Mouse (Mus musculus): ENCODE data around the gene Sipa1. TPM values are rescaled to one million over a fixed set of nuclear protein-coding genes. Genes with fewer than 3 reads are reported as not detected.
A peak's percentile ranks its signal among the peaks of the same experiment; 100 is the strongest.
"Not testable (repeated sequence)": the region's sequence is repeated elsewhere in the genome, so short reads cannot be mapped to it uniquely, and the experiment has no call there.

The Sipa1 gene
- total RNA-seq, 2 experiments from 2014 or later: 30.0 to 34.2 TPM

DNA sequence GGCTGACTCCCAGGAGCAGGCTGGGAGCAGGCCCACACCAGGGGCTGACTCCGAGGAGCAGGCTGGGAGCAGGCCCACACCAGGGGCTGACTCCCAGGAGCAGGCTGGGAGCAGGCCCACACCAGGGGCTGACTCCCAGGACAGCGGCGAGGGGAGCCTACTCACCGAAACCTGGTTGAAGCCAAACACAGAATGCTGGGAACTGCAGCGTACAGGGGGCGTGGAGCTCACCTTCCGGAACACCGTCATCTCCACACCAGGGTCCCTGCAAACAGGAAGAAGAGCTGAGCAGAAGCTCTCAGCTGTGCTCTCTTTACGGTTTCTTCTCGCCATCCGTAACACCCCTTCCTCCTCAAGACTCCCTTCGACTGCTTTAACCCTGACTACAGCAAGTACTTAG is 23.4 kb upstream of the Sipa1 start:
- not testable (repeated sequence) for DNase-seq (ENCODE audit: low spot score in 2 of 2)

DNA sequence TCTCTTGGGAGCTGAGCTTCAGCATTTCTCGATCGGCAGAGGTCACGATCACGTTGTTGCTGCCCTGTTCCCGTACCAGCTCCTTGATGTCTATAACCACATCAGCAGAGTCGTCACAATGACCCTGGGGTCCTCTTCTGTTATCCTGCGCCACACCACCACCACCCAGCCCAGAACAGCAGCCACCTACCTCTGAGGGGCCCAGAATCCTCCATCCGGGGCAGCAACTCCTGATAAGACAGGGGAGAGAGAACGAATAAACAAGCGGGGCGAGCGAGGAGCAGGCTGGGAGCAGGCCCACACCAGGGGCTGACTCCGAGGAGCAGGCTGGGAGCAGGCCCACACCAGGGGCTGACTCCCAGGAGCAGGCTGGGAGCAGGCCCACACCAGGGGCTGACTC is 22.9 kb upstream of the Sipa1 start:
- no peak for DNase-seq (ENCODE audit: low spot score in 2 of 2)

DNA sequence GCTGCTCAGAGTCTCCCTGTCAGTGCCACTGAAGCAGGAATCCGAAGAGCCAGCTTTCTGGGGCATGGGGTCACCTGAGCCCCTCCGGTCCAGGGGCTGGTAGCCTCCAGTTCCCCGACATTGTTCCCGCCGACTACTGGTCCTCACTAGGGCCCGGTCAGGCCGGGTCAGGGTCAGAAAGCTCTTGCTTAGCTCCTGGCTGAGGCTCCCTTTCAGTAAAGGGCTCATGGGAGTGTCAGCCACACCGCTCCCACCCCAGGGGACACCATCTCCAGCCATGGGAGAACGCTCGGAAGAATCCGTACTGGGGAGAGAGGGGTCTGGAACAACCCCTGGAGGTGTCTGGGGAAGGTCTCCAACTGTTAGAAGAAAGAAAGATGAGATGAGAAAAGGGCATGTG is 22.4 kb upstream of the Sipa1 start:
- DNase-seq (ENCODE audit: low spot score in 2 of 2): no peak

DNA sequence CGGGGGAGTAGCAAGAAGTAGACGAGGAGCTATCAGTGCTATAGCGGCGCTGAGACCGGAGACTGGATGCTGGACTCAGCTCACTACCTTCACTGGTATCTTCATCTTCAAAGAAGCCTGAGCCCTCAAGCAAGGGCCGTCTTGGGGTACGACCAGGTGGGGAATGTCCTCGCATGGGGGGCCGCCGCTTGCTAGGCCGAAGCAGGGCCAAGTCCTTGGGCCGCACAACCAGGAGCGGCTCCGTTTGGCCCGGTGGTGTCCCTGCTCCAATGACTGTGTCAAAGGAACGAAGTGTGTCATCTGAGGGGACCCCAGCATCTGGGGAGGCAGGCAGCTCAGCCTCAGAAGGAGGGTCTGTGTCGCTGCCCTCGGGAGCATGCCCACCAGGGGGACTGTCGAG is 21.9 kb upstream of the Sipa1 start:
- DNase-seq (ENCODE audit: low spot score in 2 of 2): no peak

DNA sequence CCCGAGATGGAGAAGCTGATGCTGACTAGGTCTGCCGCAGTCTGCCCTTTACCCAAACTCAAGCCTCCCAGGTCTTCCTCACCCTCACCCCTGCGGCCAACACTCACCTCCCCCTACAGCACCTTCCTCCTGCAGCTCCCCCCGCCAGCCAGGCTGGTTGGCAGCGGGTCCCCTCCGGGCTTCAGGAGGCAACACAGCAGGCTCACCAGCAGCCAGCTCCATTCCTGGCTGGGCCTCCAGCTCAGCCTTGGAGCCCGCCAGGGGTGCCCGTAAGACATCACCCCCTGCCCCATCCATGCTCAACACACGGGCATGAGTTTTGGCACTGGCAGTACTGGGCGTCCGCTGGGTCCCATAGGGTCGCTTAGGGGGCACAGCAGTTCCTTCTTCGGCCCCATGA is 21.5 kb upstream of the Sipa1 start:
- DNase-seq (ENCODE audit: low spot score in 2 of 2): no peak

DNA sequence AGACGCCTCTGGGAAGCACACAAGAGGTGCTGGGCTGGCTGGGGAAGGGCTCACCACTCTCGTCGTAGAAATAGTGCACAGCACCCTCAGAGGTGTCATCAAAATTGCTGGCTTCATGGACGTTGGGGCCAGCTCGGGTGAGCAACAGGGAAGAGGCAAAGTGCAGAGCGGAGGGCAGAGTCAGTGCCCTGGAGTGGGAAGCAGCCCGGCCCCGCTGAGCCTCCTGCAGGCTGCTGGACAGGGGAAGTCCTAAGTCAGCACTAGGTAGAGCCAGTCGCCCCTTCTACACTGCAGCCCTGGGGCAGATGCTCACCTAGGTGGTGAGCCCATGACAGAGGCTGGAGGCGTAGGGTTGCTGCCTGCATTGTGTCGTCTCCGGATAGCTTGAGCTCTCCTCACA is 20.7 kb upstream of the Sipa1 start:
- DNase-seq (ENCODE audit: low spot score in 2 of 2): no peak

DNA sequence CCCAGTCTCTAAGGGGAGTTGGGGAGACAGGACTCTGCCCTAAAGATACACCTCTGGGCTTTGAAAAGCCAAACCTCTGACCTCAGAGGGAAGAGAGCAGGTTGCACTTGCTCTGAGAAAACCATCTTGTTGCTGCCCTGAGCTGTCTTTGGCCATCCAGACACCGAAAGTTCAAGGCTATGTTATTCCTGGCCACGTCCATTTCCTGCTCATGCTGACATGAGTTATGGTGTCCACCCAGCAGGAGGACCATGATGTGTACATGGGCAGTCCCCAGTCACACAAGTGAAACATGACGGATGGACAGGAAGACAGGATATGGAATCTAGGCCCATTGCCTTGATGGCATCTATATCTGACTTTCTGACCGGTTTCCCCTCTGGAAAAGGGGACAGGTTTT is 16.9 kb upstream of the Sipa1 start:
- no peak for DNase-seq (ENCODE audit: low spot score in 2 of 2)

DNA sequence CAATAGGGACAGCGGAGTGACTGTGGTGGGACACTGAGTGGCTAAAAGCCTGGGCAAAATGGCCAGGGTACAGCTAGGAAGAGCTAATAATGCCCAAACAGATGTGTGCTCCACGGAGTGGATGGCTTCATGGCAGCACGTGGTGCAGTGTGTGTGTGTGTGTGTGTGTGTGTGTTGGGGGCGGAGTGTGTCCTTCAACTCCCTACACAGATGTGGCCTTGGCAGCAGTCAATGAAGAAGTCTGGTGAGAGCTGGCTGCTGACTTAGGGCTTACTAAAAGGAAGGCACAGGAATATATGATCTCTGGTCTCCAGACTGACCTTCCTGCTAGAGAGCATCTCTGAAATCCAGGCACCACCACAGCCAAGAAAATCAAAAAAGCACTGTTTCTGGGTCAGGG is 4.9 kb upstream of the Sipa1 start:
- DNase-seq (ENCODE audit: low spot score in 2 of 2): no peak

DNA sequence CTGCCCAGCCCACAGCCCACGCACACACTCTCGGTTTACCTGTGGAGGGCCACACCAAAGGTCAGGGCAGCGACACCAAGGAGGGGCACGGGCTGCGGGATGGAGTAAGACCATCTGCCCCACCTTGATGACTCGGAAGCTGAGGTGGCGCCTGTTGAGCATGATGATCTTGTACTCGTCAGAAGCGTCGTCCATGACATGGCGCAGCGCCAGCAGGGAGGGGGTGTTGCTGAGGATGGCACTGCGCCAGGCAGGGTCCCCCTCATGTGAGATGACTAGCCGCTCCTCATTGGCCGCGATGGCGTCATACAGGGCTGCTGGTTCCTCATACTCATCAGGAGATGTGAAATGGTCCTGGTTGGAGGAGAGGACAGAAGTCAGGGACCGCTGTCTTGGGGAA is 2.9 kb upstream of the Sipa1 start:
- DNase-seq (ENCODE audit: low spot score in 2 of 2): no peak

DNA sequence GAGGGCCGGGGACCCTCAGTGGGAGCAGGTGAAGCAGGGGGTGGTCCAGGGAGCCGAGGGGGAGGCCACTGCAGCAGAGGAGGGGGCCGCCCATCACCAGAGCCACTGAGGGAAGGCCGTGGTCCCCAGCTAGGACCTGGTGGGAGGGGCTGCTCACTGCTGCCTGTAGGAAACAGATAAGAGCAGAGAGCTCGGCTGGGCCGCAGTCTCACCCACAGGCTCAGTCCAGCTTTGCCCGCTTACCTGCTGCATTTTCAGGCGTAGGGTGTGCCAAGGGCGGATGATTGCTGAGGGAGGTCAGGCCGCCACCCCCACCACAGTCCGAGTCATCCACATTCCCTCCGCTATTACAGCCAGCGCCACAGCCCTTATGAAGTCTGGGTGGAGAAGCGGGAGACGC is 2.0 kb upstream of the Sipa1 start:
- no peak for DNase-seq (ENCODE audit: low spot score in 2 of 2)

DNA sequence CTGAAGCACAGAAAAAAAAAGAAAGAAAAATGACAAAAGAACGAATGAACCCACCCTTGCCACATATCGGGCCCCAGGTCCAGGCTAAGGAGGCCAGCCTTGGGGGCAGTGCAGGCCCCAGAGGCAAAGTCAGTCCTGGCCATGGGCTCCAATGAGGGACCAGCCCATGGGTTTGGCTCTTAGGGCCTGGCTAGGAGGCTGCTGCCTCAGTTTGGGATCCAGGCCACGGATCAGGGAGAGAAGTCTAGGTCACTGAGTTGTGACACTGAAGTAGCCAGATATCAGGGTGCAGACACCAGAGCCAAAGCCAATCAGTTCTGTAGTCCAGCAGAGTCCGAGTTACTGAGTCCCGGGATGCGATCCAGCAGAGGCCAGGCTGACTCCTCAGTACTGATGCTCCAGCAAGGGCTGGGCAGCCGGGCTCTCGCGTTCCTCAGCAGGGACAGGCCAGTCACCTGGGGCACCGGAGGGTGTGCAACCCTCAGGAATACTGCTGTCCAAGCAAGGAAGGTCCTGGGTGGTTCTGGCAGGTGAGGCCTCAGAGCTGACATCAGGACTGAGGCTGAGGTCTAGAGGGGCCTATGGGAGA is 1.3 kb upstream of the Sipa1 start:
- no peak for DNase-seq (ENCODE audit: low spot score in 2 of 2)

DNA sequence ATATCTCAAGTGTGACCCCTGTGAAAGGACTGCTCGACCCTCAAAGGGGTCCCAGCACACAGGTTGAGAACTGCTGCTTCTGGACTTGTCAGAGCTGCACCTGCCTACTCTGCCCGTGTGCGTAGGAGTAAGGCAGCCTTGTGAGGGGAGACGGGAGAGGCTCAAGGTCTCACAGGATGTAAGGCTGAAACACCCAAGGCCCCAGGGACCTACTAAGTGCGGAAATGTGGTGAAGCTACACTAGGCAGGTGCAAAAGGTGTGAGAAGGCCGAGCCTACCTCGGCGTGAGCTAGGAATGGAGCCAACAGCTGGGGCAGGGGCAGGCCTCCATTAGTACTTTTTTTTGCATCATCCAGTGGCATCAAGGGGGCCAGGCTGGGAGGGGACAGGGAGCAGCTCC is 1.2 kb downstream of the Sipa1 start:
- no peak for DNase-seq (ENCODE audit: low spot score in 2 of 2)

DNA sequence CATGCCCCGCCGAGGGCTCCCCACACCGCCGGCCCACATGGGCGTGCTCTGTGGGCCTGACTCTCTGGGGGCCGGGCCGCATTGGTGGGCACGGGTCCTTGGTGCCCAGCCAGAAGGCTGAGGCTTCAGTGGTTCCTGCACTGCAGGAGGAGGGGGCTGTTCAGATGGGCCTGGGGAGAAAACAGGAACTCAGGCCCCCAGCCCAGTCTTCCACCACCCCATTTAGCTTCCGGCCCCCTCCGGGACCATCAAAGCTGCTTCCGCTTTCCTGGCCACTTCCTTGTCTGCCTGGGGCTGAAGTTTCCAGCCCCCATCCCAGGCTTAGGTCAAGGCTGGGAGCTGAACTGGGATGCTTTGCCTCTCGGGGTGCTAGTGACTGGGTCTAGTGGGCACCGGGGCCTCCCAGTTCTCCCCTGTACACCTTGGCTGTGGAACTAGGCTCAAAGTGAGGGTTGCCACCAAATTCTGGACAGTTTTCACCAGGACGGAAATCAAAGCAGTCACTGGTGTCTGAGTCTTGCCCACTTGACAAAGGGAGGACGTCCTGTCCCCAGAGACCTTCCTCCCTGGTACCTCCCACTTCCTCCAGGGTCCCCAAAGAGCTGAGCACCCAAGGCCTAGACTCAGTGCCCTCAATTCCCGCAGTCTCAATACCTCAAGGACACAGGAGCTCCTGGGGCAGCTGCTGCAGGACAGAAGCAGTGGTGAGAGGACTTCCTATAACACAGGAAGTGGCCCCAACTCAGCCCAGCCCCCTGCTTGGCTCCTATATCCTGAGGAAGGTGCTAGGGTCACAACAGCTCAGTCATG is 2.4 kb downstream of the Sipa1 start:
- DNase-seq (ENCODE audit: low spot score in 2 of 2): no peak

DNA sequence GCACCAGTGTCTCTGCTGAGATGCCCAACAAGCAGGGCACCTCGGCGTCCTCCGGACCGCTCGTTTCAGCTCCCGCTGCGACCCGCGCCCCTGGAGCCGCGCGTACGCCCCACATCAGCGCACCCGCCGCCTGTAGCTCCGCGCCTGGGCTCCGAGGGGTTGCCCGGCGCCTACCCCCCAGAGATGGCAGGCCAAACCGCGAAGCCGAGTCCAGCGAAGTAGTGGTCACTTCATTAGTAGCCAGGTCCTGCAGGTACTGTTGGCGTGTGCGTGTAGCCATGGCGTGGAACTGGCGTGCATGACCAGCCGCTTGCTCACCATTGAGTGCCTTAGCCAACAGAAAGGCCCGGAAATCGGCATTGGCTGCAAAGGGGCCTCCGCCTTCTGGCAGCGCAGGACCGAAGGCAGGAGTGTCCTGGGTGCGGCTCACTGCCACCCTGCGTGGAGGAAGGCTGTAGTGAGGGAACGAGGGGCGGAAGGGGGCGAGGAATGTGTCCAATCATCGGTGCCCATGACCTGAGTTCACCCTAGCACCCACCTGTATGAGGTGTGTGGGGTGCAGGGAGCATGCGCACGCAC is 8.7 kb downstream of the Sipa1 start:
- no peak for DNase-seq (ENCODE audit: low spot score in 2 of 2)

DNA sequence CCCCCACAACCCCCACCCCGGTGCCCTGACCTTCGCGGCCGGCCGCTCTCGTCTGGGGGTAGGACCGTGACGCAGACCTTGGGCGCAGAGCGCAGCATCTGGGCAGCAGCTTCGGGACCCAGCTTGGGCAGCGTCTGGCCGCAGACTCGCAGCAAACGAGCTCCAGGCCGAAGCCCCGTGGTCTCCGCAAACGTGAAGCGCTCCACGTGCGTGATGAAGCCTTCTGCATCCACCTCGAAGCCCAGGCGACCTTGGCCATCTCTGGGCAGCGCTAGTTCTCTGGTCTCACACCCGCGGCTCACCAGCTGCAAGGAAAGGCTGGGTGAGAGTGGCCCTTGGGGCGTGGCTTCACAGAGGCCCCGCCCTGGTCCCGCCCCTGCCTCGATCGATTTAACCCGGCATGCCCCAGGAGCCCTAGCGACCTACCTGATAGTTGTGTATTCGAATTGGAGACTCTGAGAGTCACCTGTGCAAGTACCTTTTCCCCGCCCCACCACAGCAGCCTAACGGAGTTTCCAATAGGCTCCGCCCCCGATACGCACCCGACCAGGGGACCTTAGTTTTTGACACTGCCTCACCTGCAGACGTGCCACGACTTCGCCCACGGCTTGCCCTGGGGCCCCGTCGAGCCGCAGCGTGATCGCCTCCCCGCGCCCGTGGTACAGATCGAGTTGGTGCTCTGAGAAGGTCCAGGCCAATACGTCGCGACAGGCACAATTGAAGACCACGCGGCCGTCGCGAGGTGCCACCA is 9.4 kb downstream of the Sipa1 start:
- peak in 1 of 2 experiments; percentile 36 for DNase-seq (ENCODE audit: low spot score in 2 of 2)

DNA sequence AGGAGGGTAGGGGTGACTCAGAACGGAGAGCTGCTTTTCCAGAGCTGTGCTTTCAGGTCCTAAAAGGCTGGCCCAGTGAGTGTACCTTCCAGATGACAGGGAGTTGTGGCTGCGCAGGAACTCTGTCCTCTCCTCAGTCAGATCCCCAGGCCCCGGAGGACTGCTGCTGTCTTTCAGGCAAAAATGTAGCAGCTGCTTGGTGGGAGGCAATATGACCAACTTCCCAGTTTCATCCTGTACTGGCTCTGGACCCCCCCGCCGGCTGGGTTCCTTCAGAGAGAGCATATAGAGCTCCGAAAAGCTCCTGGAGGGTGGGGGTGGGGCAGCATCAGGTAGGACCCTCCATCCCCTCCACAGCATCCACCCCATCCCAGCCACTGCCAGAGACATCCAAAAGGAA is 10.9 kb downstream of the Sipa1 start:
- no peak for DNase-seq (ENCODE audit: low spot score in 2 of 2)

DNA sequence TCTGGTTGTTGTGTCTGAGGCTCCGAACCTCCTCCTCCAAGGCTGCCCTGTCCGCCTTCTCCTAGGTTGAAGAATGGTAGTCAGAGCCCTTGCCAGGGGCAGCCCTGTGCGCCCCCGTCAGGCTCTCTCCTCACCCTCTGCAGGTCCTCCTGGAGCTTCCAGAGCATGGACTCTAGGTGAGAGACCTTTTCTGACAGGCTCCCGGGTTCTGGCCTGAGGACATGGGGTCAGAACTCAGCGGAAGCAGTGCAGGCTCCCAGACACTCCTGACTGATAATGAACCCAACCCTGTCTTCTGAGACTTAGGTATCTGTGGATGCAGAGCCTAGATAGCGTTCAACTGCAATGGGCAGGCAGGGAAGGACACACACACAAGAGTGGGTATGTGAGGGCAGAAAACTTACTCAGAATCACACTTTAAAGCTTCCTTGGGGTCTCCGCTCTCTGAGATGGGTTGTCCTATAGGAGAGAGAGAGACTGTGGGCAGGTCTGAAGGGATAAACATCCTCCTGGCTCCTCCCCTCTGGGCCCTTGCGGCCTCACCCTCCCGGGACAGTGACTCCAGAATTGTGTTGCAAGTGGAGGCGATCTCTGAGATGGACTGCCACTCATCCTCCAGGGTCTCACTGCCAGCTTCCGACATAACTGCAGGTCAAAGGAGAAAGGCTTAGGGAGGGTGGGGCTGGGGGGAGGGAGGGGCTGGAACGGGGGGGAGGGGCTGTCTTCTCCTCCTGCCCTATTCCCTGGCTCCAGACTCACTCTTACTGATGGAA is 11.8 kb downstream of the Sipa1 start:
- DNase-seq (ENCODE audit: low spot score in 2 of 2): no peak

DNA sequence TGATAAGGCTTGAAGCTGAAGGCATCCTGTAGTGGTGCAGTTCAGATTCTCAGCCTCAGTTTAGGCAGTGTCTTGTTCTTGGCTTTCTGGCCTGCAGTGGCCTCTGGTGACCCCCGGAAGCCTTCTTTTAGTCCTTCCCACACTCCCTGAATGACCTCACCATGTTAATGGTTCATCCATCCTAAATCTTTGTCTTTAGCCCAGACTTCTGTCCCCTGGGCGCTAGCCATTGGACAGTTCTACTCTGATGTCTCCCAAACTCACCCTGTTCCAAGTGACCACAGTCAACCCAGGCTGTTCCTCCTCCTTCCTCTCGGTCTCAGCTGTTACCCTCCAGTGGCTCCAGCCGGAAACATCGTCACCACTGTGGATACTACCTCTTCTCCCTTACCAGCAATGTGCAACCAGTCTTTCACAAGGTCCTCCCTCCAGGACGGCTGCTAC is 14.2 kb downstream of the Sipa1 start:
- DNase-seq (ENCODE audit: low spot score in 2 of 2): no peak

DNA sequence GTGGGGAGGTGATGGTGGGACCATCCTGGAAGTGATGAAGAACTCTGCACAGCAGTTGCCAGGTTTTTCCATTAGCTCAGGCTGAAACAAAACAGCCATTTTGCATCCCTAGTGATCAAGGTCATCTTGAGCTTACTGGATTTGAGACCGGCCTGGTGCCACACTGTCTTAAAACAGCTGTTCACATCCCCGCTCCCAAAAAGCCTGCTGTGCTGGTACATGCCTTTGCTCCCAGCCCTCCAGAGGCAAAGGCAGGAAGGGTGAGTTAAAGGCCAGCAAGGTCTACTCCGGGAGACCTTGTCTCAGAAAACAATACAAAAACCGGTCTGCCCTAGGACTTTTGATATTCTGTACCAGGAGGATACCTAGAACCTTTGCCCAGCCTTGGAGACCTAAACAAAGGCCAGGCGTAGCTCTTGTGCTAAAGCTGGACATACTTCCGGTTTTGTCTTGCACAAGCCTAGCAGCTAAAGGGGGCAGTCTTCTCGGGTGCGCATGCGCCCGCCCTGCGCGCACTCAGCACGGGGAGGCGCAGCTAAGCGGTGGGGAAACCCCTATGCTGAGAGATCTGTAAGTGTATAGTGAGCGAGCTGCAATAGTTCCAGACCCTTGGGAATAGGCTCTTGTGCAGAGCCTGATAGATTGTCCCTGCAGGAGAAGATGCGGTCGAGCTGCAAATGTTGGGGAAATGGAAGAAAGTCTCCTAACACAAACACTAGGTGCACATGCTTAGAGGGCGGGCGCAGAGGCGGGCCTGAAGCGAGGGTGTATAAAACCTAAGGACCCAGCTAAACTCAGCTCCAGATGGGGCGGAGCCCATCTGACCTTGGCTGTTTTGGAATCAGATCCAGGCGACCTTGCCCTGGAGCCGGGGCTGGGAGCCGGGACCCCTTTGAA is 14.9 kb downstream of the Sipa1 start:
- peak; percentile 73 to 81 for DNase-seq (ENCODE audit: low spot score in 2 of 2)

DNA sequence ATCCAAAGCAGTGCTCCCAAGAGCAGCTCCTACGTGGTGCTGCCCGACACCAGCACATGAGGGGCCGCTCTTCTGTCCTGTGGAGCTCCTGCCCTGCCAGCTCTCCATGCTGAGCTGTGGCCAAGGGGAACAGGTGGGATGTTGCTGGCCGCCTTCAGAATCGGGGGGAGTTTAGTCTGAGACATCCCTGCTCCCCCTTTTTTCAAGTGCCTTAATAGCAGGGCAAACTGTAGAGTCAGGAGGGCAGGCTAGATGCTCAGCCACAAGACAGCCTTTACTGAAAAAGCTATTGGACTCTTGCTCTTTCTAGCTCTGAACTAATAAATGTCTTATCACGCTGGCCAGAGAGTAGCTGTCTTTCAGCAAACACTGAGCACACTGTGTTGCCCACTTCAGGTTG is 15.7 kb downstream of the Sipa1 start:
- no peak for DNase-seq (ENCODE audit: low spot score in 2 of 2)
